Mouse (Mus musculus) lung, postnatal 0 days (tissue): ENCODE measurements around the gene Eri3.

Experiments used
- CTCF ChIP-seq: IDR thresholded peaks from 2 replicates; pipeline ENCODE4 v1.5.1; 2016; ENCODE audit warnings: antibody characterized with exemption, mild to moderate bottlenecking
- EP300 ChIP-seq: IDR thresholded peaks from 2 replicates; pipeline ENCODE4 v1.6.1; 2016; ENCODE audit warnings: antibody characterized with exemption, mild to moderate bottlenecking, control low read depth

DNA sequence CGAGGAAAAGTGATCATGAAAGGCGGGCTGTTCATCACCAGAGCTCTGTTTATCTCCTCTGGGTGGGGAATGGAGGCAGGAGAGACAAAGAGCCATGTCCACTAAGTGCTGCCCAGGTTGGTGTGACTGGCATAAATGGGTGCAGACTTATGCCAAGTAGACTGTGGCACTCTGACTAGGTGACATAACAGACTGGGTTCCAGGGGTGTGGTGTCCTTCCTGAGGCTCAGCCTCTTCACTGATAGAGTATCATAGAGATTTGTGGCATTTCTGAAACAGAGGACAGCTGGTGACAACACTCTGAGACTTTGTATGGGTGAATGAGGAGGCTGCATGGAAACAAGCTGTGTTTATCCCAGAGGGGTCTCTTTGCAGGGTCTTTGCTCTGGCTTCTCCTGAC, 61.6 kb downstream of the Eri3 start:
- TF ChIP-seq EP300 (no peak), CTCF (no peak)
